Mouse (Mus musculus) erythroid progenitor cell, adult 5-6 weeks (primary cell): Measurements from ENCODE around the gene Frrs1l. TPM values are rescaled to one million over a fixed set of nuclear protein-coding genes. Genes with fewer than 3 reads are reported as not detected.

Experiments
- ATAC-seq: replicated peaks from 2 replicates; pipeline ENCODE4 v1.8.0; 2016; ENCODE audit warnings: moderate number of reproducible peaks, mild to moderate bottlenecking, moderate TSS enrichment, inconsistent platforms; ENCODE audit not compliant: poor library complexity, low FRiP score, severe bottlenecking
- total RNA-seq, 2 experiments: library from RNA; stranded (forward) in 1 of 2; stranded (reverse) in 1 of 2; fragments of 150-400 nt in 1 of 2; fragments of 186-747, 209-891 nt in 1 of 2; gene quantifications; 2 replicates each; pipeline versions ENCODE4 v1.2.3 to v1.2.4; 2015 to 2017; ENCODE audit warnings: low replicate concordance in 2 of 2

Frrs1l gene
- total RNA-seq, 2 experiments from 2014 or later, result not detected

DNA sequence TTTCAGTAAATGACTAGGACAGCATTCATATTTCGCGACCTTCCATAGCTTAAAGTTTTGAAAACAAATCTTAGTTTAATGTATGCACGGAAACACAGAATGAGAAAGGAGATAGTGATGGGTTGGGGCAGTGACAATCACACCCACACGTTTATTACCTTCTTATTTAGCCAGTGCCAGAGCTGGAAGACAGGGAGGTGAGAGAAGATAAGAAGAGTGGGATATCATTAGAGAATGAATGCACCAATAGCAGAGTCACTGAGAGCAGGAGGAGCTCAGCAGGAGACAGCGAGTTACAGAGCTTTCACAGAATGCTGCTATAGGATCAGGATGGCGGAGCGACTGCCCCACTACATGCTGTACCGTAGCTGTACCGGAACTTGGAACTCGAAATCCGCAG, 68.0 kb downstream of the Frrs1l start:
- ATAC-seq, result no peak

GRCm38 (mm10) chr4:56915732-56916325, 74.4 kb downstream of the Frrs1l start:
- ATAC-seq, result no peak

GRCm38 (mm10) chr4:56914761-56915160, 75.4 kb downstream of the Frrs1l start:
- no peak for ATAC-seq

DNA sequence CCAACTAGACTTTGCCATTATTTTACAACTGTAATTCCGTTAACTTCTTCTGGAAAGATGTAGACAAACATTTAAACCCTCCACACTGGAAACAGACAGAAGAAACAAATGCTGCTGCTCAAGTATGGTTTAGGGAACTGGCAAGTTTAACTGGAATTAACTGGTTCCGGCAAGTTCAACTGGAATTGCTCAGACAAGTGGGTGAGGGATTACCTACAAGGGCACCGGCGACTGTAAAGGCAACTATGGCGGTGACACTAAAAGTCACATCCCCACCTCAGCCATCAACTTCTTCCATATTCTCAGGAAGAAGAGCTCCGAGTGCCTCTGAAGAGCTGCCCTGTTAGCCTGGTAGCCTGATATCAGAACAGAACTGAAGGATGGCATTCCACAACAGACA, 75.9 kb downstream of the Frrs1l start:
- no peak for ATAC-seq

DNA sequence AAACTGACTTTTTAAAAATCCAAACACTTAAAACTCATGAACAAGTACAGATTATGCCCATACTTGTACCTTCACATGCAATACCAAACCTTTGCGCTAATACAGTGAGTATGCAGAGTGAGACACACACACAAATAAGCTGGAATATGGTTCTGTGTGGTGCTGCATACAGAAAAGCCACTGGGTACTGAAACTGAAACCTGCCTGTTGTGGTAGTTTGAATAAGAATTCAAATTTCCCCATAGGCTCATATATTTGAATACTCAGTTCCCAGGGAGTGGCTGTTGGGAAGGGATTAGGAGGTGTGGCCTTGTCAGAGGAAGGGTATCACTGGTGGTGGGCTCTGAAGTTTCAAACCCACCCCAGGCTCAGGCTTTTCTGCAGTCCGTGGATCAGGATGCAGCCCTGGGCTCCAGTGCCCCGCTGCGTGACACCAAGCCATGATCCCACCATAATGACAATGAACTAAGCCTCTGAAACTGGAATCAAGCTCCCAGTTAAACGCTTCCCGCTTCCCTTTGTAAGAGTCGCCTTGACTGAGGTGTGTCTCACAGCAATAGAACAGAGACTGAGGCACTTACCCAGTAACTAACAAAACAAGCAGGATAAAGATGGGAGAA, 77.7 kb downstream of the Frrs1l start:
- no peak for ATAC-seq

DNA sequence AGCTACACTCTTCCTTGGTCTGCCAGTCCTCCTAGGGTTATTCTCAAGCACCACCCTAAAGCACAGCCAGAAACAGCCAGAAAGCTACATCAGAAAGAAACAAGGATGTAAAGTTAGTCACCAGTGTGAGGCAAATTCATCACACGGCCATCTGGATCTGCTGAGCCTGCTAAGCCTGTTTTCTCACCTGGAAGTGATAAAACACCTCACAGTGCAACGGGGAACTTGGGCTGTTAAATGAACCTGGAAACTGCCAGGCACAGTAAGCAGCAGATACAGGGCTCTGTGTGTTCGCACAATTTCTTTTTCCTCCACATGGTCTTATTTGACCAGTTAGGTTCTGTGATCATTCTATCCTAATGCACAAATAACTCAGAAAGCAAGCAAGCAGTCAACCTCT, 80.6 kb downstream of the Frrs1l start:
- no peak for ATAC-seq

DNA sequence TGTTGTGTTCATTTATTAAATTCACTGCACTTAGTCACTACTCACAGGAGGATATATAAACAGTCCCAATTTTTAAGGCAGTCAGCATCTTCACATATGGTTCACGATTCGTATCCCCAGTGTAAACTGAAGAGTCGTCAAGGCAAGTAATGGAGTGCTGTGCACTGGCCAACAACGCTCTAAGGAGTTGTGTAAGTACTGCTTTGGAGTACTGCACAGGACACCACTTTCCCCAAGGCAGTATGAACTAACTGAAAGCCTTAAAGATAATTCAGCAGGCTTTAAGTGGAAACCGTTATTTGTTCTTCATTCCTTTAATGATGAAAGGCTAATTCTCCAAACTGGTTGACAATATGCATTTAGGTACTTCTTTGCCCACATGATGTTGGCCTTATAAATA, 82.5 kb downstream of the Frrs1l start:
- no peak for ATAC-seq

Other genes starting within 250 kb of the Frrs1l start
- not detected in 2 replicates for gene Actl7b, start 248.9 kb downstream of the Frrs1l start, total RNA-seq (2015; ENCODE audit: low replicate concordance)
- not detected in 2 replicates for gene Actl7b, start 248.9 kb downstream of the Frrs1l start, total RNA-seq (2017; ENCODE audit: low replicate concordance)
- gene Actl7a, start 247.0 kb downstream of the Frrs1l start, total RNA-seq (2015; ENCODE audit: low replicate concordance), result not detected in 2 replicates
- not detected in 2 replicates for gene Actl7a, start 247.0 kb downstream of the Frrs1l start, total RNA-seq (2017; ENCODE audit: low replicate concordance)
- 13.3 and 26.0 TPM in 2 replicates for gene Elp1, start 188.1 kb downstream of the Frrs1l start, total RNA-seq (2015; ENCODE audit: low replicate concordance)
- gene Elp1, start 188.1 kb downstream of the Frrs1l start, total RNA-seq (2017; ENCODE audit: low replicate concordance), result 7.4 and 11.3 TPM in 2 replicates
- gene Fam206a, start 188.0 kb downstream of the Frrs1l start, total RNA-seq (2015; ENCODE audit: low replicate concordance), result 3.4 and 4.0 TPM in 2 replicates
- gene Fam206a, start 188.0 kb downstream of the Frrs1l start, total RNA-seq (2017; ENCODE audit: low replicate concordance), result 3.3 and 10.7 TPM in 2 replicates
- 0.36 and 0.84 TPM in 2 replicates for gene Ctnnal1, start 125.2 kb downstream of the Frrs1l start, total RNA-seq (2015; ENCODE audit: low replicate concordance)
- gene Ctnnal1, start 125.2 kb downstream of the Frrs1l start, total RNA-seq (2017; ENCODE audit: low replicate concordance), result 3.7 and 5.5 TPM in 2 replicates
- gene Tmem245, start 43.0 kb downstream of the Frrs1l start, total RNA-seq (2015; ENCODE audit: low replicate concordance), result 5.4 and 7.5 TPM in 2 replicates
- 0.68 and 3.2 TPM in 2 replicates for gene Tmem245, start 43.0 kb downstream of the Frrs1l start, total RNA-seq (2017; ENCODE audit: low replicate concordance)
- gene Epb41l4b, start 153.0 kb upstream of the Frrs1l start, total RNA-seq (2015; ENCODE audit: low replicate concordance), result 0.72 and 1.7 TPM in 2 replicates
- 2.7 TPM in 1 of 2 replicates, not detected in the other for gene Epb41l4b, start 153.0 kb upstream of the Frrs1l start, total RNA-seq (2017; ENCODE audit: low replicate concordance)